Mouse (Mus musculus) E14TG2a.4 (cell line): Measurements from ENCODE around the gene Gpr107.

Experiments
- CTCF ChIP-seq: conservative IDR thresholded peaks from 2 replicates; pipeline ENCODE4 v1.5.1; 2014; ENCODE audit warnings: low read length
- NANOG ChIP-seq: IDR thresholded peaks from 2 replicates; pipeline ENCODE4 v1.6.1; 2014; ENCODE audit warnings: borderline replicate concordance, low read length, mixed read lengths
- POU5F1 ChIP-seq: IDR thresholded peaks from 2 replicates; pipeline ENCODE4 v1.6.1; 2014; ENCODE audit warnings: low read length, borderline replicate concordance

- TF ChIP-seq CTCF (no peak), POU5F1 (no peak), NANOG (no peak)
These were observed 108.4 kb downstream of the Gpr107 start for GRCm38 (mm10) chr2:31260549-31260948.
